Mouse (Mus musculus) heart, postnatal 0 days (tissue): Measurements from ENCODE around the gene Bhlha9. TPM values are rescaled to one million over a fixed set of nuclear protein-coding genes. Genes with fewer than 3 reads are reported as not detected.
A peak's percentile ranks its signal among the peaks of the same experiment; 100 is the strongest.

Experiments
- ATAC-seq: fragments of 200-750 bp; cut with Nextera tagmentation; 2 replicates; pipeline ENCODE4 v1.8.0; 2017; ENCODE audit warnings: low read depth, moderate number of reproducible peaks, moderate library complexity; ENCODE audit not compliant: insufficient read depth
- DNase-seq: peaks from one replicate; pipeline ENCODE4 v3.0.0-alpha.2; 2016; ENCODE audit warnings: low spot score
- H3K27ac ChIP-seq: fragments of 300-500 bp; sonication (generic); 2 replicates; pipeline ENCODE4 v1.5.1; 2014; ENCODE audit warnings: low read depth, mild to moderate bottlenecking
- H3K27me3 ChIP-seq: fragments of 300-500 bp; sonication (generic); 2 replicates; pipeline ENCODE4 v1.6.1; 2014; ENCODE audit warnings: low read length, mixed read lengths; ENCODE audit not compliant: control insufficient read depth, insufficient read depth
- H3K36me3 ChIP-seq: fragments of 300-500 bp; sonication (generic); replicated peaks from 2 replicates; pipeline ENCODE4 v1.6.1; 2014; ENCODE audit warnings: low read length, mixed read lengths; ENCODE audit not compliant: control insufficient read depth, insufficient read depth
- H3K4me1 ChIP-seq: fragments of 300-500 bp; sonication (generic); 2 replicates; pipeline ENCODE4 v1.6.1; 2014; ENCODE audit warnings: antibody characterized with exemption; ENCODE audit not compliant: control insufficient read depth, insufficient read depth
- H3K4me2 ChIP-seq: fragments of 300-500 bp; sonication (generic); 2 replicates; pipeline ENCODE4 v1.6.1; 2014; ENCODE audit warnings: low read depth, mild to moderate bottlenecking, low read length, moderate library complexity
- H3K4me3 ChIP-seq: fragments of 300-500 bp; sonication (generic); 2 replicates; pipeline ENCODE4 v1.5.1; 2014; ENCODE audit warnings: low read depth, low read length
- H3K9ac ChIP-seq: fragments of 300-500 bp; sonication (generic); replicated peaks from 2 replicates; pipeline ENCODE4 v1.6.1; 2014; ENCODE audit warnings: low read depth, low read length, mixed read lengths
- H3K9me3 ChIP-seq: fragments of 300-500 bp; sonication (generic); replicated peaks from 2 replicates; pipeline ENCODE4 v1.6.1; 2016; ENCODE audit warnings: low read length; ENCODE audit not compliant: control insufficient read depth
- CTCF ChIP-seq: IDR thresholded peaks from 2 replicates; pipeline ENCODE4 v1.5.1; 2016; ENCODE audit warnings: antibody characterized with exemption, control low read depth, low read depth
- EP300 ChIP-seq: IDR thresholded peaks from 2 replicates; pipeline ENCODE4 v1.6.1; 2016; ENCODE audit warnings: antibody characterized with exemption, low read depth
- WGBS: fragments of 180-500 bp; shearing (Covaris S2); extraction: QIAGEN DNeasy Blood & Tissue Kit; methylation state at CpG from one replicate; pipeline ENCODE4 v1.1.7; 2014; 5-methylcytosine and 5-hydroxymethylcytosine counted together
- polyA plus RNA-seq: library from polyadenylated mRNA; unstranded; fragments of >200 nt; fragmentation: Nextera tagmentation; extraction: Ambion mirVana; gene quantifications from 2 replicates; pipeline ENCODE4 v1.2.1, GENCODE M21; 2015
- total RNA-seq: library from RNA; depleted of rRNA; stranded (reverse); fragments of >200 nt; gene quantifications from 2 replicates; pipeline ENCODE4 v1.2.3, GENCODE M21; 2014; ENCODE audit warnings: low replicate concordance

Bhlha9 gene
- total and polyA plus RNA-seq, 2 experiments from 2014 or later: not detected

GRCm38 (mm10) chr11:76645036-76645435 lies 27.2 kb upstream of the Bhlha9 start:
- Histone ChIP-seq H3K4me3 (no peak overlapping the region), H3K4me2 (no peak overlapping the region), H3K9ac (no peak overlapping the region), H3K36me3 (no peaks in the 10 kb centered on the region), H3K27ac (no peak overlapping the region), H3K9me3 (no peaks in the 10 kb centered on the region), H3K4me1 (peaks cover 6% of the 10 kb centered on the region; the same call in 1 of the 2 replicates), H3K27me3 (peaks cover 8% of the 10 kb centered on the region; the same call in 1 of the 2 replicates)
- WGBS: 72% methylated on average over 9 of the region's 9 CpGs
- no peak for TF ChIP-seq EP300
- TF ChIP-seq CTCF: no peak
- DNase-seq (no peak), ATAC-seq (no peak)

GRCm38 (mm10) chr11:76645955-76646354 lies 26.3 kb upstream of the Bhlha9 start:
- Histone ChIP-seq H3K4me2 (peak overlapping the region; percentile 40; the same call in 1 of the 2 replicates), H3K9ac (no peak overlapping the region), H3K4me1 (peaks cover 6% of the 10 kb centered on the region; the same call in 1 of the 2 replicates), H3K9me3 (no peaks in the 10 kb centered on the region), H3K4me3 (no peak overlapping the region), H3K36me3 (no peaks in the 10 kb centered on the region), H3K27me3 (peaks cover 8% of the 10 kb centered on the region; the same call in 1 of the 2 replicates), H3K27ac (no peak overlapping the region)
- peak; percentile 97 for TF ChIP-seq CTCF
- no peak for TF ChIP-seq EP300
- peak; percentile 82 for ATAC-seq
- peak; percentile 82 for DNase-seq
- under 1% methylated on average over 19 of the region's 19 CpGs for WGBS

GRCm38 (mm10) chr11:76647062-76647461 lies 25.2 kb upstream of the Bhlha9 start:
- Histone ChIP-seq H3K27ac (no peak overlapping the region), H3K9me3 (no peaks in the 10 kb centered on the region), H3K4me3 (peak overlapping the region; percentile 15), H3K4me1 (peaks cover 6% of the 10 kb centered on the region; the same call in 1 of the 2 replicates), H3K36me3 (no peaks in the 10 kb centered on the region), H3K27me3 (peaks cover 8% of the 10 kb centered on the region; the same call in 1 of the 2 replicates), H3K4me2 (peak overlapping the region; percentile 55), H3K9ac (no peak overlapping the region)
- DNase-seq (no peak), ATAC-seq (no peak)
- 6% methylated on average over 7 of the region's 7 CpGs for WGBS
- 0 out of 2 replicates have a peak, but pooled peaks have one; percentile 15 for TF ChIP-seq CTCF
- TF ChIP-seq EP300: no peak

DNA sequence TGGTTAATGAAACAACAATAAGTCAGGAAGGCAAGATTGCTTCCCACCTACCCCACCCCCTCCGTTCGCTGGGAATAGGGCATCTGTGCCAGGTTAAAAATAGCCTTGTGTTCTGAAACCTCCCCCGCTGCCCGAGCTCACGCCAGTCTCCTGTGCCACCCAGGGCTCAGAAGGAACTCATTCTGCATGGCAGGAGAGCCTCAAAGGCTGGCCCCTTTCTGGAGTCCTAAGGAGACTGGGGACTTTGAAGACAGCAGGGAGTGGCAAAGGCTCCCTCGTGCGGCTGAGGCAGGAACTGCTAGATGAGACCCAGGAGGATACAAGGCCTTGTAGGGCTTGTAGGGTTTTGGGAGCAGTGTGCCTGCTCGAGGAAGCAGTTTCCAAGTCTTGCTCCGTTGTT lies 24.8 kb upstream of the Bhlha9 start:
- under 1% methylated on average over 9 of the region's 9 CpGs for WGBS
- ATAC-seq: peak; percentile 71
- no peak overlapping the region for H3K9ac ChIP-seq
- peak overlapping the region; percentile 46; the same call in 1 of the 2 replicates for H3K27ac ChIP-seq
- peak; percentile 65 for DNase-seq
- H3K4me3 ChIP-seq: peak overlapping the region; percentile 15
- peak overlapping the region; percentile 55 for H3K4me2 ChIP-seq
- H3K27me3 ChIP-seq: peaks cover 8% of the 10 kb centered on the region; the same call in 1 of the 2 replicates
- H3K36me3 ChIP-seq: no peaks in the 10 kb centered on the region
- TF ChIP-seq EP300 (no peak), CTCF (peak; percentile 67)
- H3K9me3 ChIP-seq: no peaks in the 10 kb centered on the region
- peaks cover 6% of the 10 kb centered on the region; the same call in 1 of the 2 replicates for H3K4me1 ChIP-seq

GRCm38 (mm10) chr11:76650862-76651560 lies 21.3 kb upstream of the Bhlha9 start:
- ATAC-seq (no peak), DNase-seq (no peak)
- Histone ChIP-seq H3K4me3 (no peak overlapping the region), H3K9ac (no peak overlapping the region), H3K4me1 (peaks cover 6% of the 10 kb centered on the region; the same call in 1 of the 2 replicates), H3K4me2 (no peak overlapping the region), H3K27me3 (no peaks in the 10 kb centered on the region), H3K36me3 (no peaks in the 10 kb centered on the region), H3K9me3 (no peaks in the 10 kb centered on the region), H3K27ac (no peak overlapping the region)
- TF ChIP-seq CTCF (no peak), EP300 (no peak)
- 51% methylated on average over 11 of the region's 14 CpGs for WGBS
